Mouse (Mus musculus): ENCODE measurements around the gene Adcy7. TPM values are rescaled to one million over a fixed set of nuclear protein-coding genes. Genes with fewer than 3 reads are reported as not detected.

Gene Adcy7
- polyA plus RNA-seq, 1 experiment from 2014 or later: 1.1 TPM

GRCm38 (mm10) chr8:88283243-88284115, 11.3 kb downstream of the Adcy7 start:
- WGBS: 86% methylated on average over 13 of the region's 13 CpGs
- Histone ChIP-seq H3K4me1 (ENCODE audit: control insufficient read depth, insufficient read depth, low read length) (no peaks in the 10 kb centered on the region), H3K27me3 (replicated peaks; ENCODE audit: control insufficient read depth, insufficient read depth, low read length) (no peaks in the 10 kb centered on the region), H3K36me3 (ENCODE audit: control insufficient read depth, insufficient read depth, low read length) (no peaks in the 10 kb centered on the region), H3K4me2 (ENCODE audit: low read length) (no peak overlapping the region), H3K4me3 (ENCODE audit: low read depth, low read length) (no peak overlapping the region), H3K27ac (ENCODE audit: low read depth, low read length) (no peak overlapping the region), H3K9me3 (replicated peaks; ENCODE audit: control insufficient read depth, low read length) (no peaks in the 10 kb centered on the region), H3K9ac (ENCODE audit: low read length) (no peak overlapping the region)
- no peak for ATAC-seq
- no peak for DNase-seq (ENCODE audit: low spot score)

- Histone ChIP-seq H3K4me2 (ENCODE audit: low read length) (no peak overlapping the region), H3K9ac (ENCODE audit: low read length) (no peak overlapping the region), H3K4me3 (ENCODE audit: low read depth, low read length) (no peak overlapping the region), H3K4me1 (ENCODE audit: control insufficient read depth, insufficient read depth, low read length) (no peaks in the 10 kb centered on the region), H3K9me3 (replicated peaks; ENCODE audit: control insufficient read depth, low read length) (no peaks in the 10 kb centered on the region), H3K27me3 (replicated peaks; ENCODE audit: control insufficient read depth, insufficient read depth, low read length) (no peaks in the 10 kb centered on the region), H3K36me3 (ENCODE audit: control insufficient read depth, insufficient read depth, low read length) (no peaks in the 10 kb centered on the region), H3K27ac (ENCODE audit: low read depth, low read length) (no peak overlapping the region)
- DNase-seq (ENCODE audit: low spot score) (no peak), ATAC-seq (no peak)
- 58% methylated on average over 7 of the region's 7 CpGs for WGBS
These were observed 12.5 kb downstream of the Adcy7 start for GRCm38 (mm10) chr8:88284738-88285137.

DNA sequence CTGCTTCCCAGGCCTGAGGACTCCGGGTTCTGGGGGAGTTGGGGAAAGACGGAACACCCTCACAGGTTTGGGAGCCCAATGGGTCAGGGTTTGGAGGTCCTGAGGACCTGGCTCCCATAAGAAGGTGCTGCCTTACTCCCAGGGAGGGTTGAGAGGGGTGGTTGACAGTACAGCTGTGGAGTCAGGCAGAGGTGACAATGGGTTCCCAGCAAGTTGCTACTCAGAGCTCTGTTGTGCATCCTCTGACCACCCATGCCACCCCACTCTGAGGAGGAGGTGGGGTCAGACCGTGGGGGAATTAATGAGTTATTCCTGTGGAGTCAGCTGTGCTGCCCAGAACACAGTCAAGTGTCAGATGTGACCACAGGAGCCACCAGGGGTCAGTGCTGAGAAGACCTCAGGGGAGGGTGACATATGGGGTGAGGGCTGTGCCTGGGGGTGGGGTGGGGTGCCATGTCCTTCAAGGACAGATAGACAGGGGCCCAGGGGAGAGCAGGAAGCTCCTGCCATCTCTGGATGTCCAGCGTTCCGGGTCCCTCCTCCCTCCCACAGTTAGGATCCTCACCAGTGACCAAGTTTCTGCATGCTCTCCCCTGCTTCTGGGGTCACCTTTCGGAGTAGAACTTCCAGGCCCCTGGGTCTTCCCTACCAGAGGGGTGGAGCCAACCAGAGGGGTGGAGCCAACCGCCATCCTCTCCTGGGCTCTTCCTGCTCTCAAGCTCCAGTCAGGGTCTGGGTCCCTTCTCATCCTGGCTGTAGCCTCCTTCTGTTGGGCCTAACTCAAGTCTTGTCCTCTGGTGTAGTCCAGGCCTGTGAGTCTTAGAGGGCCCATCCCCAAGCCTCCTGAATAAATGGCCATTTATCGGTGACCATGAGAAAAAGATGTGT, 13.5 kb downstream of the Adcy7 start:
- Histone ChIP-seq H3K4me1 (ENCODE audit: control insufficient read depth, insufficient read depth, low read length) (no peaks in the 10 kb centered on the region), H3K9me3 (replicated peaks; ENCODE audit: control insufficient read depth, low read length) (no peaks in the 10 kb centered on the region), H3K4me3 (ENCODE audit: low read depth, low read length) (no peak overlapping the region), H3K4me2 (ENCODE audit: low read length) (no peak overlapping the region), H3K9ac (ENCODE audit: low read length) (no peak overlapping the region), H3K36me3 (ENCODE audit: control insufficient read depth, insufficient read depth, low read length) (no peaks in the 10 kb centered on the region), H3K27me3 (replicated peaks; ENCODE audit: control insufficient read depth, insufficient read depth, low read length) (no peaks in the 10 kb centered on the region), H3K27ac (ENCODE audit: low read depth, low read length) (no peak overlapping the region)
- ATAC-seq: no peak
- no peak for DNase-seq (ENCODE audit: low spot score)
- 90% methylated on average over 8 of the region's 8 CpGs for WGBS

GRCm38 (mm10) chr8:88286421-88286960, 14.3 kb downstream of the Adcy7 start:
- no peaks in the 10 kb centered on the region for H3K4me1 ChIP-seq (ENCODE audit: control insufficient read depth, insufficient read depth, low read length)
- no peak overlapping the region for H3K4me3 ChIP-seq (ENCODE audit: low read depth, low read length)
- H3K9me3 ChIP-seq (replicated peaks; ENCODE audit: control insufficient read depth, low read length): no peaks in the 10 kb centered on the region
- no peaks in the 10 kb centered on the region for H3K36me3 ChIP-seq (ENCODE audit: control insufficient read depth, insufficient read depth, low read length)
- H3K4me2 ChIP-seq (ENCODE audit: low read length): no peak overlapping the region
- H3K27me3 ChIP-seq (replicated peaks; ENCODE audit: control insufficient read depth, insufficient read depth, low read length): no peaks in the 10 kb centered on the region
- H3K9ac ChIP-seq (ENCODE audit: low read length): no peak overlapping the region
- 86% methylated on average over 14 of the region's 14 CpGs for WGBS
- DNase-seq (ENCODE audit: low spot score) (peak; percentile 16), ATAC-seq (no peak)
- no peak overlapping the region for H3K27ac ChIP-seq (ENCODE audit: low read depth, low read length)

DNA sequence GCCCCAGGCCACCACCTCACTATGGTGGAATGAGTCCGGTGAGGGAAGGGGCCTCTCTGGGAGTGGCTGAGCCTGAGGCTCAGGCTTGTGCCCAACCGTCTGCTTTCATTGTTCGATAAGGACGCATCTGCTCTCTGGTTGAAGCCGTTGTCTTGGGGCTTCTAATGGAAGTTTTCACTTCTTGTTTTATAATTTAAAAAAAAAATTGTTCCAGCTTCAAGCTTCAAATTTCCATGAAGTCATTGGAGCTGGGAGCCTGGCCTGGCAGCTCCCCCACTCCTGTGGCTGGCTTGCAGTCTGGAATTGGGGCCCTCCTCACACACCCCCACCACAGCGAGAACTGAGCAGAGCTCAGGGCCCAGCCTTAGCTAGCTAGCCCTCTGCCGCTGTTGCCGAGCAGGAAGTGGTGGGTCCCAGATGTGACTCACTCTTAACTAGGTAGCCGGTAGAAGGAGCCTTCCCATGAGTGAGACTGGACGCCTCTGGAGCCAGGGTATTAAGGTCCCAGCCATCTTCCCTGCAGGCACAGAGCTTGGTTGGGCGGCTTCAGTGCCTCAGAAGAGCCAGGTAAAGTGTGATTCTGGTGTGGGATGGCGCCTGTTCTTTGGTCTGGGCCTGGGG, 16.5 kb downstream of the Adcy7 start:
- Histone ChIP-seq H3K27ac (ENCODE audit: low read depth, low read length) (no peak overlapping the region), H3K4me1 (ENCODE audit: control insufficient read depth, insufficient read depth, low read length) (no peaks in the 10 kb centered on the region), H3K9me3 (replicated peaks; ENCODE audit: control insufficient read depth, low read length) (no peaks in the 10 kb centered on the region), H3K36me3 (ENCODE audit: control insufficient read depth, insufficient read depth, low read length) (no peaks in the 10 kb centered on the region), H3K4me3 (ENCODE audit: low read depth, low read length) (no peak overlapping the region), H3K9ac (ENCODE audit: low read length) (no peak overlapping the region), H3K4me2 (ENCODE audit: low read length) (no peak overlapping the region), H3K27me3 (replicated peaks; ENCODE audit: control insufficient read depth, insufficient read depth, low read length) (no peaks in the 10 kb centered on the region)
- DNase-seq (ENCODE audit: low spot score): no peak
- ATAC-seq: no peak
- WGBS: 77% methylated on average over 12 of the region's 12 CpGs

DNA sequence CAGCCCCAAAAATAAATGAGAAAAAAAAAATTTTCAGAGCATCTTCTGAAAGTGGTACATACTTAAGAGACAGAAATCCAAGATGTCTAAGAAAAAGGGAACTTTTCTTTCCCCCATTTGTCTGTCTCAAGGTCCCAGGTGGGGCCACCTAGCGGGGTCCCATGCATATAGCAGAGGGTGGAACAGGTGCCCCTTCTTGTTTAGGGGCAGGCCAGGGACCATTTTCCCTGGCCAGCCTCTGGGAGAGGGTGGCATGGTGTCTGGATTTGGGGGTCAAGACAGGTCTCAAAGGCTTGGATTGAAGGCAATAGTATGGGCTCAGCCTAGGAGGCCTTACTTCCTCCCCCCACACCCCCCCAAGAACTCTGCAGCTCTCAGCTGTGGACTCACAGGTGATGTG, 17.7 kb downstream of the Adcy7 start:
- Histone ChIP-seq H3K4me2 (ENCODE audit: low read length) (no peak overlapping the region), H3K4me1 (ENCODE audit: control insufficient read depth, insufficient read depth, low read length) (no peaks in the 10 kb centered on the region), H3K27ac (ENCODE audit: low read depth, low read length) (no peak overlapping the region), H3K36me3 (ENCODE audit: control insufficient read depth, insufficient read depth, low read length) (no peaks in the 10 kb centered on the region), H3K9me3 (replicated peaks; ENCODE audit: control insufficient read depth, low read length) (no peaks in the 10 kb centered on the region), H3K4me3 (ENCODE audit: low read depth, low read length) (no peak overlapping the region), H3K27me3 (replicated peaks; ENCODE audit: control insufficient read depth, insufficient read depth, low read length) (no peaks in the 10 kb centered on the region), H3K9ac (ENCODE audit: low read length) (no peak overlapping the region)
- ATAC-seq (no peak), DNase-seq (ENCODE audit: low spot score) (no peak)
- WGBS: 45% methylated on average over 1 of the region's 1 CpGs

DNA sequence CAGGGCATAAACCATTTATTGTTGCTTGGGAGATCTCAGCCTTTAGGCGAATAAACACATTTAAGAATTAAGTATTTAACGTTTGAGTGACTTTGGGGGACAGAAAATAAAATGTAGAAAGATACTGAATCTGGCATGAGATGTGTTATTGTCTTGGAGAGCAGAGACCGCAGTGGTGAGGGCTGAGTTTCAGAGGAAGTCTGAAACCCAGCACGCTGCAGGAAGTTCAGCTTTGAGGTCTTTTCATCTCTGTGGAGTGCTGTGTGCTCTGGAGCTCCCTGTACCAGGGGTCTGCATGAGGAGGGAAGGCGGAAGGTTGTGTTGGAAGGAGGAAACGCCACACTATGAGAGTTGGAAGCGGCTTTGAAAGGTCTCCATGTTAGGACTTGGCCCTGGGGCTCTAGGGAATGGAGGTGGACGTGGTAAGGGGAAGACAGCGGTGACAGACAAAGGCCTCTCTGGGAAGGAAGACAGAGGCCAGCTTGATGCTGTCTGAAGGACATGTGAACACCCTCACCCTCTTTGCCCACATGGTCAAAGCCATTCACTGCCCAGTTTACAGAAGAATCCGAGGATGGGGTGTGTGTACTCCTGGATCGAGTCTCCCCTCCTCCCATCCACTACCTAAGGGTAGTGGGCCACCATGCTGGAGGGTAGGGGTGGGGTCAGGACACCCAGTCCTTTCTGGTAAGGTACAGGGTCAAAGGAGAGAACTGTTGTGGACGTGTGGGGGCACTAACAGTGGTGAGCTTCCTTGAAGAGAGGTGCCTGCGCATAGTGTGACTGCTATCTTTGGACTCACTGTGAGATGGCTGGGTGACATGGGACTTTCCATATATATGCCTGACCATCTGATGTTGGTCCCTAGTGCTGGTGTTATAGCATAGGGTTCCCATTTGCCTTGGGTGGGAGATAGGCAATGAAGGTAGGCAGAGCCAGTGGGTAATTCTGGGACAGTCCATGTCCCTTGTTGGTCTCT, 18.4 kb downstream of the Adcy7 start:
- no peaks in the 10 kb centered on the region for H3K36me3 ChIP-seq (ENCODE audit: control insufficient read depth, insufficient read depth, low read length)
- H3K27ac ChIP-seq (ENCODE audit: low read depth, low read length): no peak overlapping the region
- WGBS: 89% methylated on average over 13 of the region's 13 CpGs
- no peaks in the 10 kb centered on the region for H3K4me1 ChIP-seq (ENCODE audit: control insufficient read depth, insufficient read depth, low read length)
- no peak overlapping the region for H3K4me2 ChIP-seq (ENCODE audit: low read length)
- DNase-seq (ENCODE audit: low spot score) (no peak), ATAC-seq (no peak)
- no peak overlapping the region for H3K9ac ChIP-seq (ENCODE audit: low read length)
- H3K9me3 ChIP-seq (replicated peaks; ENCODE audit: control insufficient read depth, low read length): no peaks in the 10 kb centered on the region
- H3K27me3 ChIP-seq (replicated peaks; ENCODE audit: control insufficient read depth, insufficient read depth, low read length): no peaks in the 10 kb centered on the region
- H3K4me3 ChIP-seq (ENCODE audit: low read depth, low read length): no peak overlapping the region

DNA sequence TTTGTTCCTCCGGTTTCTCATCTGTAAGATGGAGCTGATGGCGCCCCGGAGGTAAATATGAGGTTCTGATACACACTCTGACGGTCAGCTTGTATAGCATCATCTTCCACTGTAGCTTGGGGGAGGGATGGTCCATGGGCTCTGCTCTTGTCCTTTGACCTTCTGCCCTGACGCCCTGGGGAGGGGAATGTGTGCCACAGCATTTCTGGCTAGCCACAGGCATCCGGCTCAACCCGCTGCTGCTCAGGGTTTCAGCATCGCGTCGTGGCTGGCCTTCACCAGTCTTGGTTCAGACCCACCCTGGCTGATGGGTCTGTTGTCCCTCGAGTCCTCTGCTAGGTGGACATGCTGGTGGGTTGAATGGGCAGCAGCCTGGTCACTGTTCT, 19.1 kb downstream of the Adcy7 start:
- ATAC-seq (no peak), DNase-seq (ENCODE audit: low spot score) (no peak)
- no peak overlapping the region for H3K27ac ChIP-seq (ENCODE audit: low read depth, low read length)
- H3K36me3 ChIP-seq (ENCODE audit: control insufficient read depth, insufficient read depth, low read length): no peaks in the 10 kb centered on the region
- no peaks in the 10 kb centered on the region for H3K4me1 ChIP-seq (ENCODE audit: control insufficient read depth, insufficient read depth, low read length)
- H3K4me2 ChIP-seq (ENCODE audit: low read length): no peak overlapping the region
- no peaks in the 10 kb centered on the region for H3K27me3 ChIP-seq (replicated peaks; ENCODE audit: control insufficient read depth, insufficient read depth, low read length)
- H3K9me3 ChIP-seq (replicated peaks; ENCODE audit: control insufficient read depth, low read length): no peaks in the 10 kb centered on the region
- no peak overlapping the region for H3K9ac ChIP-seq (ENCODE audit: low read length)
- 93% methylated on average over 11 of the region's 11 CpGs for WGBS
- H3K4me3 ChIP-seq (ENCODE audit: low read depth, low read length): no peak overlapping the region
